8 mouse cellular contexts compared by ENCODE assay signal in the genomic region with DNA sequence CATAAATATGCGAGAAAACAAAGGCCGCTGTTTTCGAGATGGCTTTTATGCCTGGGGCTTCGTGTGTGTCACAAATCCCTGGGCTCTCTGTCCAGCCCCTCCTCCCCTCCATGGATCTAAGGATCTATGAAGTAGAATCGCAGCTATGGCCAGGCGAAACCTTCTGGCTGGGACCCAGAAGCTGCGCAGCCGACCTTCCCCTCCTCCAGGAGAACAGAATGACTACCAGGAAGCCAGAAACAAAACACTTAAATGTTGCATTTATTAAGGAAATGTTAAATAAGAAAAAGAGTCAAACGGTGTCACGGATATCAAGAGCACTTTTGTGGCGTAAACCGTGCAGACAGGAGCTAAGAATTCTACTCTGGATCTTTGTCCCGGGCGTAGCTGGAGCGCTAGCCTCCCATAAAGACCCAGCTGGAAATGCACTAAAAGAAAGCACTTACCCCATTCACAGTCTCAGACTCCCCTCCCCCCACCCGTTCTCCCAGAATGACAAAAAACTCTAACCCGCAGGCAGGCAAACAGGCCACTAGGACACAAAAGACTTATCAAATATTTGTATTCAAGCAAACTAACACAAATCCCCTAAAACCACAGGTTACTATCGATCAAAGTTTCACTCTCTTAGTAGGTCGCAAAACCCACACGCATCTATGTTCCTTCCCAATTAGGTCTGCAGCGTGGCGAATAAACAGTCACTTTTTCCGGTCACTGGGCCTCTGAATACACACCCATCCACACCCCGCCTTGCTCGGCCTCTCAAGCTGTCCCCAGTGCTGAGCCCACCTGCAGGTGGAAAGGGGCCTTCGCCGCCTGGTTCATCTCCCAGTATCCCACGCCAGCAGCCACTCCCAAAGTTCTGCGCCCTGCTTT. TPM values are rescaled to one million over a fixed set of nuclear protein-coding genes. Genes with fewer than 3 reads are reported as not detected.
DNase-seq lines count a peak whose midpoint lies in the region; ATAC-seq and TF ChIP-seq lines count a peak whose summit lies in the region.

No protein-coding gene starts in this region.

- H3K4me3 ChIP-seq in ES-Bruce4 (ENCODE audit: low read depth, low read length) = peak overlapping the region; percentile 73
- H3K4me3 ChIP-seq in embryonic facial prominence, embryonic 12.5 days = peak overlapping the region; percentile 49
- H3K4me3 ChIP-seq in intestine, embryonic 15.5 days (replicated peaks) = peak overlapping the region; percentile 45
- peak overlapping the region; percentile 70 for H3K4me3 ChIP-seq in midbrain, embryonic 10.5 days

- DNase-seq in cerebellum, postnatal 14 days = peak; percentile 31 to 50
- DNase-seq in cerebellum, adult 9-10 months = no peak
- DNase-seq in midbrain, embryonic 10.5 days (ENCODE audit: low spot score) = peak; percentile 71
- DNase-seq in yolk sac, embryonic 10.5 days (ENCODE audit: low spot score) = no peak

- H3K4me2 ChIP-seq in embryonic facial prominence, embryonic 12.5 days (replicated peaks) = peak overlapping the region; percentile 89
- H3K4me2 ChIP-seq in intestine, embryonic 15.5 days (replicated peaks) = peak overlapping the region; percentile 94

- peak; percentile 24; the same call in 1 of the 2 replicates for ATAC-seq in embryonic facial prominence, embryonic 12.5 days (ENCODE audit: insufficient number of reproducible peaks, insufficient read depth, low FRiP score, low TSS enrichment)
- peak; percentile 42 for ATAC-seq in intestine, embryonic 15.5 days
- ATAC-seq in monocyte, adult 5-6 weeks (replicated peaks; ENCODE audit: insufficient number of reproducible peaks, low FRiP score, low TSS enrichment, poor library complexity, severe bottlenecking) = no peak

- no peak for TF ChIP-seq POLR2A in ES-Bruce4 (IDR thresholded peaks at IDR 0.05; ENCODE audit: insufficient read depth, low read length)

- H3K27ac ChIP-seq in ES-Bruce4 (ENCODE audit: insufficient read depth, low read length) = no peak overlapping the region
- H3K27ac ChIP-seq in embryonic facial prominence, embryonic 12.5 days = 0 out of 2 replicates have a peak overlapping the region, but pooled peaks have one; percentile 30
- no peak overlapping the region for H3K27ac ChIP-seq in intestine, embryonic 15.5 days
- peak overlapping the region; percentile 91 for H3K27ac ChIP-seq in midbrain, embryonic 10.5 days (replicated peaks)

- peaks cover 2% of the 10 kb centered on the region for H3K27me3 ChIP-seq in ES-Bruce4 (ENCODE audit: control insufficient read depth, insufficient read depth, low read length, poor library complexity, severe bottlenecking)
- H3K27me3 ChIP-seq in embryonic facial prominence, embryonic 12.5 days = peaks cover 28% of the 10 kb centered on the region
- peaks cover 10% of the 10 kb centered on the region for H3K27me3 ChIP-seq in intestine, embryonic 15.5 days (replicated peaks)
- H3K27me3 ChIP-seq in midbrain, embryonic 10.5 days (ENCODE audit: low read depth, poor library complexity, severe bottlenecking) = peaks cover 9% of the 10 kb centered on the region; the same call in 1 of the 2 replicates

- peak overlapping the region; percentile 60 for H3K9ac ChIP-seq in ES-Bruce4 (ENCODE audit: low read depth, poor library complexity, severe bottlenecking)
- peak overlapping the region; percentile 53; the same call in 1 of the 2 replicates for H3K9ac ChIP-seq in embryonic facial prominence, embryonic 12.5 days
- 0 out of 2 replicates have a peak overlapping the region, but pooled peaks have one; percentile 10 for H3K9ac ChIP-seq in intestine, embryonic 15.5 days

- H3K4me1 ChIP-seq in ES-Bruce4 (ENCODE audit: control insufficient read depth, insufficient read depth, low read length) = no peaks in the 10 kb centered on the region
- H3K4me1 ChIP-seq in embryonic facial prominence, embryonic 12.5 days = peaks cover 9% of the 10 kb centered on the region; the same call in 1 of the 2 replicates
- peaks cover 15% of the 10 kb centered on the region for H3K4me1 ChIP-seq in intestine, embryonic 15.5 days (replicated peaks)
- peaks cover 61% of the 10 kb centered on the region for H3K4me1 ChIP-seq in midbrain, embryonic 10.5 days

- H3K36me3 ChIP-seq in ES-Bruce4 (ENCODE audit: control insufficient read depth, insufficient read depth, low read length, poor library complexity, severe bottlenecking) = no peaks in the 10 kb centered on the region
- H3K36me3 ChIP-seq in embryonic facial prominence, embryonic 12.5 days = no peaks in the 10 kb centered on the region
- H3K36me3 ChIP-seq in intestine, embryonic 15.5 days = no peaks in the 10 kb centered on the region
- no peaks in the 10 kb centered on the region for H3K36me3 ChIP-seq in midbrain, embryonic 10.5 days

- H3K9me3 ChIP-seq in ES-Bruce4 (replicated peaks; ENCODE audit: control insufficient read depth, insufficient read depth, low read length, poor library complexity, severe bottlenecking) = no peaks in the 10 kb centered on the region
- H3K9me3 ChIP-seq in embryonic facial prominence, embryonic 12.5 days = no peaks in the 10 kb centered on the region
- no peaks in the 10 kb centered on the region for H3K9me3 ChIP-seq in intestine, embryonic 15.5 days
- H3K9me3 ChIP-seq in midbrain, embryonic 10.5 days (replicated peaks) = no peaks in the 10 kb centered on the region

- no peak for TF ChIP-seq CTCF in ES-Bruce4 (IDR thresholded peaks at IDR 0.05; ENCODE audit: low read depth, low read length)

- WGBS in embryonic facial prominence, embryonic 12.5 days = 2% methylated on average over 29 of the region's 29 CpGs
- WGBS in intestine, embryonic 15.5 days = 4% methylated on average over 29 of the region's 29 CpGs
- under 1% methylated on average over 29 of the region's 29 CpGs for WGBS in midbrain, embryonic 10.5 days

- no peak for TF ChIP-seq EP300 in ES-Bruce4 (IDR thresholded peaks at IDR 0.05; ENCODE audit: insufficient read depth, low read depth, low read length)

RNA-seq across cellular contexts. Expression of gene Rprm, which starts 1.3 kb away (rescaled TPM):
- polyA plus RNA-seq in ES-Bruce4 (2011; ENCODE audit: insufficient read depth, insufficient read length, low read depth, missing spikeins) = 3.6 and 6.0 TPM in 2 replicates
- polyA plus RNA-seq in embryonic facial prominence, embryonic 12.5 days (2016; fragmentation: Nextera tagmentation; extraction: Ambion mirVana) = 41.4 and 41.9 TPM in 2 replicates
- 6.6 and 7.2 TPM in 2 replicates for polyA plus RNA-seq in intestine, embryonic 15.5 days (2015; fragmentation: Nextera tagmentation; extraction: Ambion mirVana)
- polyA plus RNA-seq in midbrain, embryonic 10.5 days (2016; fragmentation: Nextera tagmentation; extraction: Ambion mirVana) = 86.6 and 92.7 TPM in 2 replicates
- 0.58 TPM in 1 of 3 replicates, not detected in the others for total RNA-seq in monocyte, adult 5-6 weeks (2017)

Comparison
In these comparisons a context has a peak if more than half of its experiments do, and no peak if none do; other contexts are left out.
1. DNase-seq: peak in cerebellum, postnatal 14 days (2 of 2) and midbrain, embryonic 10.5 days (single experiment); none in cerebellum, adult 9-10 months (single experiment) and yolk sac, embryonic 10.5 days (single experiment).
2. H3K27ac ChIP-seq: peak in embryonic facial prominence, embryonic 12.5 days (single experiment) and midbrain, embryonic 10.5 days (single experiment); none in ES-Bruce4 (single experiment) and intestine, embryonic 15.5 days (single experiment).
3. H3K9ac ChIP-seq: peak in every context shown above with its lines; median percentile 60 in ES-Bruce4; 53 in embryonic facial prominence, embryonic 12.5 days; 10 in intestine, embryonic 15.5 days.
4. Peak in every context shown above with its lines, with median percentiles within 50 percentile points of each other: H3K4me3 ChIP-seq.